Mouse (Mus musculus): ENCODE measurements at regions not wholly inside any gene's neighbourhood (a gene's known extent, or its start where the extent isn't known, plus 50 kb on each side); places are given as distances from the start of the nearest gene placed in this dataset.

- no peaks in the 10 kb centered on the region for H3K79me2 ChIP-seq (ENCODE audit: inconsistent target)
- H3K4me3 ChIP-seq (ENCODE audit: inconsistent target) = no peak overlapping the region
- H3K36me3 ChIP-seq (ENCODE audit: inconsistent target) = no peaks in the 10 kb centered on the region
- no peak overlapping the region for H3K27ac ChIP-seq
- whole genome bisulfite sequencing (ENCODE audit: missing documents) = 93% methylated on average over 5 of the region's 5 CpGs
Measured at GRCm38 (mm10) chr11:111321576-111321975, 255.6 kb downstream of the Kcnj2 start.

- H3K4me3 ChIP-seq (ENCODE audit: inconsistent target) = no peak overlapping the region
- no peaks in the 10 kb centered on the region for H3K36me3 ChIP-seq (ENCODE audit: inconsistent target)
- no peaks in the 10 kb centered on the region for H3K79me2 ChIP-seq (ENCODE audit: inconsistent target)
- WGBS (ENCODE audit: missing documents) = 94% methylated on average over 5 of the region's 5 CpGs
- H3K27ac ChIP-seq = no peak overlapping the region
Measured at GRCm38 (mm10) chr11:111324453-111325010, 258.6 kb downstream of the Kcnj2 start.

- Histone ChIP-seq H3K4me3 (ENCODE audit: inconsistent target) (no peak overlapping the region), H3K79me2 (ENCODE audit: inconsistent target) (no peaks in the 10 kb centered on the region), H3K27ac (no peak overlapping the region), H3K36me3 (ENCODE audit: inconsistent target) (no peaks in the 10 kb centered on the region)
- 52% methylated on average over 3 of the region's 3 CpGs for WGBS (ENCODE audit: missing documents)
Measured at GRCm38 (mm10) chr11:111326915-111327314, 261.0 kb downstream of the Kcnj2 start.

GRCm38 (mm10) chr11:111328258-111328657 lies 262.3 kb downstream of the Kcnj2 start:
- Histone ChIP-seq H3K27ac (no peak overlapping the region), H3K36me3 (ENCODE audit: inconsistent target) (no peaks in the 10 kb centered on the region), H3K4me3 (ENCODE audit: inconsistent target) (no peak overlapping the region), H3K79me2 (ENCODE audit: inconsistent target) (no peaks in the 10 kb centered on the region)
- WGBS (ENCODE audit: missing documents) = 71% methylated on average over 1 of the region's 1 CpGs

- H3K79me2 ChIP-seq (ENCODE audit: inconsistent target) = no peaks in the 10 kb centered on the region
Measured at GRCm38 (mm10) chr11:111331592-111331991, 265.6 kb downstream of the Kcnj2 start.

GRCm38 (mm10) chr11:111333021-111333420 lies 267.1 kb downstream of the Kcnj2 start:
- H3K27ac ChIP-seq = no peak overlapping the region
- H3K36me3 ChIP-seq (ENCODE audit: inconsistent target) = no peaks in the 10 kb centered on the region
- no peaks in the 10 kb centered on the region for H3K79me2 ChIP-seq (ENCODE audit: inconsistent target)
- 98% methylated on average over 3 of the region's 3 CpGs for WGBS (ENCODE audit: missing documents)
- no peak overlapping the region for H3K4me3 ChIP-seq (ENCODE audit: inconsistent target)

More at GRCm38 (mm10) chr11:111331592-111331991, 265.6 kb downstream of the Kcnj2 start:
- Histone ChIP-seq H3K27ac (no peak overlapping the region), H3K36me3 (ENCODE audit: inconsistent target) (no peaks in the 10 kb centered on the region), H3K4me3 (ENCODE audit: inconsistent target) (no peak overlapping the region)

GRCm38 (mm10) chr11:111347562-111347961 lies 281.6 kb downstream of the Kcnj2 start:
- WGBS (ENCODE audit: missing documents) = 100% methylated on average over 1 of the region's 1 CpGs
- no peaks in the 10 kb centered on the region for H3K79me2 ChIP-seq (ENCODE audit: inconsistent target)

GRCm38 (mm10) chr11:111350028-111350427 lies 284.1 kb downstream of the Kcnj2 start:
- no peaks in the 10 kb centered on the region for H3K79me2 ChIP-seq (ENCODE audit: inconsistent target)
- WGBS (ENCODE audit: missing documents) = 91% methylated on average over 4 of the region's 4 CpGs
- no peaks in the 10 kb centered on the region for H3K36me3 ChIP-seq (ENCODE audit: inconsistent target)
- H3K4me3 ChIP-seq (ENCODE audit: inconsistent target) = no peak overlapping the region
- no peak overlapping the region for H3K27ac ChIP-seq

More at GRCm38 (mm10) chr11:111347562-111347961, 281.6 kb downstream of the Kcnj2 start:
- no peak overlapping the region for H3K4me3 ChIP-seq (ENCODE audit: inconsistent target)
- H3K27ac ChIP-seq = no peak overlapping the region
- no peaks in the 10 kb centered on the region for H3K36me3 ChIP-seq (ENCODE audit: inconsistent target)

- WGBS (ENCODE audit: missing documents) = 33% methylated on average over 1 of the region's 1 CpGs
- H3K4me3 ChIP-seq (ENCODE audit: inconsistent target) = no peak overlapping the region
- no peaks in the 10 kb centered on the region for H3K79me2 ChIP-seq (ENCODE audit: inconsistent target)
- H3K27ac ChIP-seq = no peak overlapping the region
- H3K36me3 ChIP-seq (ENCODE audit: inconsistent target) = no peaks in the 10 kb centered on the region
Measured at GRCm38 (mm10) chr11:111363363-111363762, 297.4 kb downstream of the Kcnj2 start.

- Histone ChIP-seq H3K36me3 (ENCODE audit: inconsistent target) (no peaks in the 10 kb centered on the region), H3K79me2 (ENCODE audit: inconsistent target) (no peaks in the 10 kb centered on the region), H3K4me3 (ENCODE audit: inconsistent target) (no peak overlapping the region), H3K27ac (no peak overlapping the region)
- WGBS (ENCODE audit: missing documents) = 98% methylated on average over 4 of the region's 4 CpGs
Measured at GRCm38 (mm10) chr11:111377165-111377564, 311.2 kb downstream of the Kcnj2 start.

- H3K4me3 ChIP-seq (ENCODE audit: inconsistent target) = no peak overlapping the region
- no peak overlapping the region for H3K27ac ChIP-seq
- no peaks in the 10 kb centered on the region for H3K79me2 ChIP-seq (ENCODE audit: inconsistent target)
- 69% methylated on average over 2 of the region's 3 CpGs for WGBS (ENCODE audit: missing documents)
- no peaks in the 10 kb centered on the region for H3K36me3 ChIP-seq (ENCODE audit: inconsistent target)
Measured at GRCm38 (mm10) chr11:111379842-111380241, 313.9 kb downstream of the Kcnj2 start.

GRCm38 (mm10) chr11:111398706-111399105 lies 332.7 kb downstream of the Kcnj2 start:
- Histone ChIP-seq H3K79me2 (ENCODE audit: inconsistent target) (no peaks in the 10 kb centered on the region), H3K27ac (no peak overlapping the region), H3K4me3 (ENCODE audit: inconsistent target) (no peak overlapping the region), H3K36me3 (ENCODE audit: inconsistent target) (no peaks in the 10 kb centered on the region)
- 89% methylated on average over 1 of the region's 1 CpGs for WGBS (ENCODE audit: missing documents)

- H3K4me3 ChIP-seq (ENCODE audit: inconsistent target) = no peak overlapping the region
- 91% methylated on average over 2 of the region's 2 CpGs for WGBS (ENCODE audit: missing documents)
Measured at GRCm38 (mm10) chr11:111409266-111409665, 343.3 kb downstream of the Kcnj2 start.

GRCm38 (mm10) chr11:111424871-111425270 lies 358.9 kb downstream of the Kcnj2 start:
- no peak overlapping the region for H3K4me3 ChIP-seq (ENCODE audit: inconsistent target)
- no peak overlapping the region for H3K27ac ChIP-seq
- 95% methylated on average over 4 of the region's 4 CpGs for WGBS (ENCODE audit: missing documents)
- H3K36me3 ChIP-seq (ENCODE audit: inconsistent target) = no peaks in the 10 kb centered on the region
- no peaks in the 10 kb centered on the region for H3K79me2 ChIP-seq (ENCODE audit: inconsistent target)

More at GRCm38 (mm10) chr11:111409266-111409665, 343.3 kb downstream of the Kcnj2 start:
- H3K36me3 ChIP-seq (ENCODE audit: inconsistent target) = no peaks in the 10 kb centered on the region
- no peak overlapping the region for H3K27ac ChIP-seq
- H3K79me2 ChIP-seq (ENCODE audit: inconsistent target) = no peaks in the 10 kb centered on the region

- H3K4me3 ChIP-seq (ENCODE audit: inconsistent target) = no peak overlapping the region
- no peaks in the 10 kb centered on the region for H3K79me2 ChIP-seq (ENCODE audit: inconsistent target)
- 85% methylated on average over 4 of the region's 4 CpGs for WGBS (ENCODE audit: missing documents)
- H3K27ac ChIP-seq = no peak overlapping the region
- no peaks in the 10 kb centered on the region for H3K36me3 ChIP-seq (ENCODE audit: inconsistent target)
Measured at GRCm38 (mm10) chr11:111426715-111427114, 360.8 kb downstream of the Kcnj2 start.

GRCm38 (mm10) chr11:111442257-111442656 lies 376.3 kb downstream of the Kcnj2 start:
- Histone ChIP-seq H3K4me3 (ENCODE audit: inconsistent target) (no peak overlapping the region), H3K79me2 (ENCODE audit: inconsistent target) (no peaks in the 10 kb centered on the region), H3K36me3 (ENCODE audit: inconsistent target) (no peaks in the 10 kb centered on the region), H3K27ac (no peak overlapping the region)
